Mouse (Mus musculus) intestine, embryonic 15.5 days (tissue): ENCODE measurements around the gene Ttc8. TPM values are rescaled to one million over a fixed set of nuclear protein-coding genes. Genes with fewer than 3 reads are reported as not detected.
"Not testable (repeated sequence)": the region's sequence is repeated elsewhere in the genome, so short reads cannot be mapped to it uniquely, and the experiment has no call there.

Source experiments
- ATAC-seq: fragments of 200-750 bp; cut with Nextera tagmentation; 2 replicates; pipeline ENCODE4 v1.8.0; 2017; ENCODE audit warnings: moderate TSS enrichment, moderate library complexity
- H3K27ac ChIP-seq: fragments of 300-500 bp; sonication (generic); 2 replicates; pipeline ENCODE4 v1.5.1; 2015; ENCODE audit warnings: mild to moderate bottlenecking, inconsistent platforms
- H3K27me3 ChIP-seq: fragments of 300-500 bp; sonication (generic); replicated peaks from 2 replicates; pipeline ENCODE4 v1.6.1; 2015; ENCODE audit warnings: inconsistent platforms
- H3K36me3 ChIP-seq: fragments of 300-500 bp; sonication (generic); 2 replicates; pipeline ENCODE4 v1.6.1; 2015; ENCODE audit warnings: inconsistent platforms
- H3K4me1 ChIP-seq: fragments of 300-500 bp; sonication (generic); replicated peaks from 2 replicates; pipeline ENCODE4 v1.6.1; 2015; ENCODE audit warnings: inconsistent platforms
- H3K4me2 ChIP-seq: fragments of 300-500 bp; sonication (generic); replicated peaks from 2 replicates; pipeline ENCODE4 v1.6.1; 2015; ENCODE audit warnings: mild to moderate bottlenecking, inconsistent platforms
- H3K4me3 ChIP-seq: fragments of 300-500 bp; sonication (generic); replicated peaks from 2 replicates; pipeline ENCODE4 v1.5.1; 2015; ENCODE audit warnings: inconsistent platforms
- H3K9ac ChIP-seq: fragments of 300-500 bp; sonication (generic); 2 replicates; pipeline ENCODE4 v1.6.1; 2015; ENCODE audit warnings: inconsistent platforms
- H3K9me3 ChIP-seq: fragments of 300-500 bp; sonication (generic); 2 replicates; pipeline ENCODE4 v1.6.1; 2016; ENCODE audit warnings: inconsistent platforms
- WGBS: fragments of 180-500 bp; shearing (Covaris S2); methylation state at CpG from one replicate; pipeline ENCODE4 v1.1.7; 2015; 5-methylcytosine and 5-hydroxymethylcytosine counted together
- polyA plus RNA-seq: library from polyadenylated mRNA; unstranded; fragments of >200 nt; fragmentation: Nextera tagmentation; extraction: Ambion mirVana; gene quantifications from 2 replicates; pipeline ENCODE4 v1.2.1, GENCODE M21; 2015

Gene Ttc8
- polyA plus RNA-seq, 1 experiment from 2014 or later: 18.5 TPM

- H3K9ac ChIP-seq: no peak overlapping the region
- no peak overlapping the region for H3K4me2 ChIP-seq
- ATAC-seq: no peak
- H3K4me1 ChIP-seq: no peaks in the 10 kb centered on the region
- no peaks in the 10 kb centered on the region; the same call in 1 of the 2 replicates for H3K36me3 ChIP-seq
- no peaks in the 10 kb centered on the region for H3K9me3 ChIP-seq
- H3K4me3 ChIP-seq: no peak overlapping the region
- no peak overlapping the region for H3K27ac ChIP-seq
- 92% methylated on average over 4 of the region's 4 CpGs for WGBS
- H3K27me3 ChIP-seq: no peaks in the 10 kb centered on the region
These were observed 10.8 kb downstream of the Ttc8 start for GRCm38 (mm10) chr12:98931174-98931573.

- ATAC-seq: no peak
- Histone ChIP-seq H3K4me1 (no peaks in the 10 kb centered on the region), H3K4me3 (no peak overlapping the region), H3K9me3 (no peaks in the 10 kb centered on the region), H3K4me2 (no peak overlapping the region), H3K27ac (no peak overlapping the region), H3K9ac (no peak overlapping the region), H3K27me3 (no peaks in the 10 kb centered on the region), H3K36me3 (no peaks in the 10 kb centered on the region; the same call in 1 of the 2 replicates)
- 81% methylated on average over 4 of the region's 4 CpGs for WGBS
These were observed 12.1 kb downstream of the Ttc8 start for GRCm38 (mm10) chr12:98932441-98932840.

GRCm38 (mm10) chr12:98932856-98933255, 12.5 kb downstream of the Ttc8 start:
- no peak overlapping the region for H3K4me2 ChIP-seq
- no peak overlapping the region for H3K27ac ChIP-seq
- H3K4me3 ChIP-seq: no peak overlapping the region
- no peaks in the 10 kb centered on the region for H3K4me1 ChIP-seq
- 83% methylated on average over 1 of the region's 1 CpGs for WGBS
- H3K27me3 ChIP-seq: no peaks in the 10 kb centered on the region
- no peaks in the 10 kb centered on the region; the same call in 1 of the 2 replicates for H3K36me3 ChIP-seq
- no peak for ATAC-seq
- no peaks in the 10 kb centered on the region for H3K9me3 ChIP-seq
- H3K9ac ChIP-seq: no peak overlapping the region

- H3K27me3 ChIP-seq, H3K27ac ChIP-seq, H3K4me3 ChIP-seq, H3K9me3 ChIP-seq, ATAC-seq, H3K36me3 ChIP-seq, H3K9ac ChIP-seq, H3K4me2 ChIP-seq, H3K4me1 ChIP-seq: not testable (repeated sequence)
- 68% methylated on average over 5 of the region's 5 CpGs for WGBS
These were observed 30.9 kb downstream of the Ttc8 start for GRCm38 (mm10) chr12:98951295-98951694.

GRCm38 (mm10) chr12:98956951-98957350, 36.6 kb downstream of the Ttc8 start:
- no peaks in the 10 kb centered on the region for H3K9me3 ChIP-seq
- ATAC-seq: no peak
- H3K9ac ChIP-seq: no peak overlapping the region
- no peaks in the 10 kb centered on the region for H3K4me1 ChIP-seq
- no peak overlapping the region for H3K4me3 ChIP-seq
- no peak overlapping the region for H3K4me2 ChIP-seq
- H3K27ac ChIP-seq: no peak overlapping the region
- no peaks in the 10 kb centered on the region for H3K27me3 ChIP-seq
- 82% methylated on average over 2 of the region's 2 CpGs for WGBS
- no peaks in the 10 kb centered on the region for H3K36me3 ChIP-seq

- H3K9ac ChIP-seq: no peak overlapping the region
- 88% methylated on average over 11 of the region's 11 CpGs for WGBS
- no peak overlapping the region for H3K27ac ChIP-seq
- no peak overlapping the region for H3K4me2 ChIP-seq
- no peaks in the 10 kb centered on the region for H3K36me3 ChIP-seq
- H3K27me3 ChIP-seq: no peaks in the 10 kb centered on the region
- H3K4me1 ChIP-seq: no peaks in the 10 kb centered on the region
- no peaks in the 10 kb centered on the region for H3K9me3 ChIP-seq
- ATAC-seq: no peak
- H3K4me3 ChIP-seq: no peak overlapping the region
These were observed 37.1 kb downstream of the Ttc8 start for GRCm38 (mm10) chr12:98957455-98957854.

- Histone ChIP-seq H3K9me3 (no peaks in the 10 kb centered on the region), H3K27me3 (no peaks in the 10 kb centered on the region), H3K27ac (no peak overlapping the region), H3K4me1 (no peaks in the 10 kb centered on the region), H3K9ac (no peak overlapping the region), H3K4me3 (no peak overlapping the region), H3K4me2 (no peak overlapping the region), H3K36me3 (no peaks in the 10 kb centered on the region)
- no peak for ATAC-seq
- 80% methylated on average over 7 of the region's 7 CpGs for WGBS
These were observed 40.6 kb downstream of the Ttc8 start for GRCm38 (mm10) chr12:98961008-98961407.

- Histone ChIP-seq H3K4me3 (no peak overlapping the region), H3K4me2 (no peak overlapping the region), H3K36me3 (no peaks in the 10 kb centered on the region), H3K4me1 (no peaks in the 10 kb centered on the region), H3K27ac (no peak overlapping the region), H3K27me3 (no peaks in the 10 kb centered on the region), H3K9me3 (no peaks in the 10 kb centered on the region), H3K9ac (no peak overlapping the region)
- no peak for ATAC-seq
- 83% methylated on average over 4 of the region's 4 CpGs for WGBS
These were observed 41.0 kb downstream of the Ttc8 start for GRCm38 (mm10) chr12:98961415-98961814.

GRCm38 (mm10) chr12:98965441-98966135, 45.2 kb downstream of the Ttc8 start:
- Histone ChIP-seq H3K27ac (no peak overlapping the region), H3K9ac (no peak overlapping the region), H3K36me3 (no peaks in the 10 kb centered on the region), H3K4me3 (no peak overlapping the region), H3K9me3 (no peaks in the 10 kb centered on the region), H3K4me2 (no peak overlapping the region), H3K27me3 (no peaks in the 10 kb centered on the region), H3K4me1 (no peaks in the 10 kb centered on the region)
- peak; percentile 62; the same call in 1 of the 2 replicates for ATAC-seq
- 73% methylated on average over 4 of the region's 4 CpGs for WGBS

- WGBS: 98% methylated on average over 3 of the region's 3 CpGs
- H3K27ac ChIP-seq: no peak overlapping the region
- H3K4me1 ChIP-seq: no peaks in the 10 kb centered on the region
- H3K4me2 ChIP-seq: no peak overlapping the region
- no peaks in the 10 kb centered on the region for H3K9me3 ChIP-seq
- no peaks in the 10 kb centered on the region; the same call in 1 of the 2 replicates for H3K36me3 ChIP-seq
- no peak overlapping the region for H3K4me3 ChIP-seq
- ATAC-seq: no peak
- no peak overlapping the region for H3K9ac ChIP-seq
- H3K27me3 ChIP-seq: no peaks in the 10 kb centered on the region
These were observed 51.9 kb downstream of the Ttc8 start for GRCm38 (mm10) chr12:98972291-98972690.

- no peak overlapping the region for H3K9ac ChIP-seq
- no peak overlapping the region for H3K4me3 ChIP-seq
- no peaks in the 10 kb centered on the region for H3K4me1 ChIP-seq
- no peaks in the 10 kb centered on the region; the same call in none of the 2 replicates for H3K36me3 ChIP-seq
- no peak overlapping the region for H3K27ac ChIP-seq
- ATAC-seq: no peak
- 87% methylated on average over 10 of the region's 10 CpGs for WGBS
- no peaks in the 10 kb centered on the region for H3K27me3 ChIP-seq
- H3K4me2 ChIP-seq: no peak overlapping the region
- no peaks in the 10 kb centered on the region for H3K9me3 ChIP-seq
These were observed 53.1 kb downstream of the Ttc8 start for GRCm38 (mm10) chr12:98973461-98973860.

- 55% methylated on average over 12 of the region's 12 CpGs for WGBS
- Histone ChIP-seq H3K4me1 (no peaks in the 10 kb centered on the region), H3K36me3 (no peaks in the 10 kb centered on the region; the same call in none of the 2 replicates), H3K9me3 (no peaks in the 10 kb centered on the region), H3K27ac (no peak overlapping the region), H3K4me2 (no peak overlapping the region), H3K9ac (no peak overlapping the region), H3K4me3 (no peak overlapping the region), H3K27me3 (no peaks in the 10 kb centered on the region)
- ATAC-seq: peak; percentile 55; the same call in 1 of the 2 replicates
These were observed 53.9 kb downstream of the Ttc8 start for GRCm38 (mm10) chr12:98974157-98974804.

- H3K4me1 ChIP-seq: no peaks in the 10 kb centered on the region
- WGBS: 92% methylated on average over 3 of the region's 3 CpGs
- ATAC-seq: no peak
- no peaks in the 10 kb centered on the region for H3K27me3 ChIP-seq
- no peak overlapping the region for H3K27ac ChIP-seq
- H3K4me2 ChIP-seq: no peak overlapping the region
- H3K36me3 ChIP-seq: no peaks in the 10 kb centered on the region; the same call in none of the 2 replicates
- no peak overlapping the region for H3K4me3 ChIP-seq
- H3K9me3 ChIP-seq: no peaks in the 10 kb centered on the region
- H3K9ac ChIP-seq: no peak overlapping the region
These were observed 60.7 kb downstream of the Ttc8 start for GRCm38 (mm10) chr12:98981081-98981480.
